Mouse (Mus musculus): ENCODE results near the gene Nhs. TPM values are rescaled to one million over a fixed set of nuclear protein-coding genes. Genes with fewer than 3 reads are reported as not detected.

Gene Nhs
- polyA plus RNA-seq, 1 experiment, result not detected

- no peak overlapping the region for H3K27ac ChIP-seq (replicated peaks; ENCODE audit: low read depth, low read length)
- no peak overlapping the region for H3K4me3 ChIP-seq (ENCODE audit: insufficient read depth, low read depth, low read length)
- H3K4me1 ChIP-seq (ENCODE audit: control insufficient read depth, insufficient read depth, insufficient read length, low read length), result 0 out of 2 replicates have a peak, but pooled peaks cover 3% of the 10 kb centered on the region
These were observed 179.6 kb downstream of the Nhs start for GRCm38 (mm10) chrX:161979946-161980345.

GRCm38 (mm10) chrX:161977236-161977841, 182.2 kb downstream of the Nhs start:
- H3K4me3 ChIP-seq (ENCODE audit: insufficient read depth, low read depth, low read length), result no peak overlapping the region
- H3K4me1 ChIP-seq (ENCODE audit: control insufficient read depth, insufficient read depth, insufficient read length, low read length), result 0 out of 2 replicates have a peak, but pooled peaks cover 3% of the 10 kb centered on the region
- H3K27ac ChIP-seq (replicated peaks; ENCODE audit: low read depth, low read length), result no peak overlapping the region

DNA sequence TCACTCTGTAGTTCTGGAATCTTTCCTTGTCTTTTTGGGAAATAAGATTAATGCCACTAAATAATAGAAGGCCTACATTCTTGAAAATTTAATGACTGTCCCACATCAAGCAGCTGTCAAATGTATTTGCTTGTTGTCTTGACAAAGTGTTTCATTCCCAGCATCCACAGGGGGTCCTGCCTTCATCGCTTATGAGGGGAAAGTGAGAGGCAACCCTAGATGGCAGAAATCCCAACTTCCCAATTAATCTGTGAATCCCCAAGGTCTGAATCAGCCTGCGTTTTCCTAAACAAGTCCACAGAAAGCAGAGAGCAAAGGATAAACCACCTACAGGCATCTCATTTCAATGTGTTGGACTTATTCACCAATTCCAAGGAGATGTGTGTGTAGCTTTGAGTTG, 183.2 kb downstream of the Nhs start:
- H3K27ac ChIP-seq (replicated peaks; ENCODE audit: low read depth, low read length), result no peak overlapping the region
- no peak overlapping the region for H3K4me3 ChIP-seq (ENCODE audit: insufficient read depth, low read depth, low read length)
- H3K4me1 ChIP-seq (ENCODE audit: control insufficient read depth, insufficient read depth, insufficient read length, low read length), result 0 out of 2 replicates have a peak, but pooled peaks cover 3% of the 10 kb centered on the region

- H3K4me1 ChIP-seq (ENCODE audit: control insufficient read depth, insufficient read depth, insufficient read length, low read length), result 0 out of 2 replicates have a peak, but pooled peaks cover 3% of the 10 kb centered on the region
- H3K4me3 ChIP-seq (ENCODE audit: insufficient read depth, low read depth, low read length), result no peak overlapping the region
- H3K27ac ChIP-seq (replicated peaks; ENCODE audit: low read depth, low read length), result no peak overlapping the region
These were observed 186.0 kb downstream of the Nhs start for GRCm38 (mm10) chrX:161973572-161973971.

GRCm38 (mm10) chrX:161972723-161973122, 186.8 kb downstream of the Nhs start:
- Histone ChIP-seq H3K27ac (replicated peaks; ENCODE audit: low read depth, low read length) (no peak overlapping the region), H3K4me1 (ENCODE audit: control insufficient read depth, insufficient read depth, insufficient read length, low read length) (0 out of 2 replicates have a peak, but pooled peaks cover 3% of the 10 kb centered on the region), H3K4me3 (ENCODE audit: insufficient read depth, low read depth, low read length) (no peak overlapping the region)

- Histone ChIP-seq H3K27ac (replicated peaks; ENCODE audit: low read depth, low read length) (no peak overlapping the region), H3K4me1 (ENCODE audit: control insufficient read depth, insufficient read depth, insufficient read length, low read length) (no peaks in the 10 kb centered on the region), H3K4me3 (ENCODE audit: insufficient read depth, low read depth, low read length) (no peak overlapping the region)
These were observed 187.5 kb downstream of the Nhs start for GRCm38 (mm10) chrX:161971961-161972502.

- Histone ChIP-seq H3K27ac (replicated peaks; ENCODE audit: low read depth, low read length) (no peak overlapping the region), H3K4me1 (ENCODE audit: control insufficient read depth, insufficient read depth, insufficient read length, low read length) (no peaks in the 10 kb centered on the region), H3K4me3 (ENCODE audit: insufficient read depth, low read depth, low read length) (no peak overlapping the region)
These were observed 188.4 kb downstream of the Nhs start for GRCm38 (mm10) chrX:161971131-161971530.

DNA sequence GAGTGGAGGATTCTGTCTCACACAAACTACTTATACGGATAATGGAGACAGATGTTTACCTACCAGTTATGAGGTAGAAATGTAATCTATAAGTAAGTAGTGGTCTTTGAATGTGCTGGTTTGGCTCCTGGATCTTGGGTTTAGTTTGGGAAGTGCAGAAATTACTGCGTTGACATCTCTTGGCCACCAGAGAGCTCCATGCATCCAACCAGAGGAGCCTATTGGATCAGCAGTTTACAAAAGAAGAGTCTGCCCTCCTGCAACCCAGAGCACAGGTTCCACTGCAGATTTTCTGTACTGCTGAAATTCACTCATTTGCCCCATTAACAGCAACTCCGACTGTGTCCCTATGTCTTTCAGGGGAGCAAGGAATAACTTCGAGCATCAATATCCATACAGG, 191.8 kb downstream of the Nhs start:
- Histone ChIP-seq H3K4me1 (ENCODE audit: control insufficient read depth, insufficient read depth, insufficient read length, low read length) (no peaks in the 10 kb centered on the region), H3K4me3 (ENCODE audit: insufficient read depth, low read depth, low read length) (no peak overlapping the region), H3K27ac (replicated peaks; ENCODE audit: low read depth, low read length) (no peak overlapping the region)

DNA sequence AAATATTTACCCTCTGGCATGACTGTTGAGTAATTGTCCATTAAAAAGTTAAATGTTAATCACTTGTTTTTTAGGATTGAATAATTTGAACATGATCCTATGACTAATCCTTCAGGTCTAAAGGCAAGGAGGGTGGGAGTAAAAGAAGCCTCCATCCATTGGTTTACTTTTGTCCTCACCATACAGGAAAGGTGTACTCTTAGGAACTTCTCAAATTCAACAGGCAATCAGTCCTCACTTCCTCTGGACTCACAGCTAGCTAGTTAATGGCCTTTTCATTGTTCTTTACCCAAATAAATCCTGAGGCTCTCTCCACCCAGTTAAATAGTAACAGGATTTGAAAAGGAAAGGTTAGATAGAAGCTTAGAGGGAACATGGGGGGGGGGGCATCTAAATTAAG, 196.2 kb downstream of the Nhs start:
- H3K27ac ChIP-seq (replicated peaks; ENCODE audit: low read depth, low read length), result no peak overlapping the region
- no peaks in the 10 kb centered on the region for H3K4me1 ChIP-seq (ENCODE audit: control insufficient read depth, insufficient read depth, insufficient read length, low read length)
- no peak overlapping the region for H3K4me3 ChIP-seq (ENCODE audit: insufficient read depth, low read depth, low read length)

DNA sequence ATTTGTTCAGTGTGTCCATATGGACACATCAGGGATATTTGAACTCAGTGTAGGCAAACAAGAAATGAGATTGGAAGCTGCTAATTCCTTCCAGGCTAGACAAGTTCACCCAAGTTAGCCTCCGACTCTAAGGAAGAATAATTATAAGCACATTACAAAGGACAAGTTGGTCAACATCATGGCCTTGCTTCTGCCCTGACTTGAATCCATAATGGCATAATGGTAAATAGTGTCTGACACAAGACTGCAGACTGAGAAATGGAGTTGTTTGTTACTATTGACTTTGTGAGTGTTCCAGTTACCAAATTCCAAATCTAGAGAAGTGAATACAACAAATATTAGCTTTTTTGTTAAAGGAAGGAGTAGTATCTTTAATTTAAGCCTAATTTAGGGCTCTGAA, 196.7 kb downstream of the Nhs start:
- H3K4me3 ChIP-seq (ENCODE audit: insufficient read depth, low read depth, low read length), result no peak overlapping the region
- H3K27ac ChIP-seq (replicated peaks; ENCODE audit: low read depth, low read length), result no peak overlapping the region
- no peaks in the 10 kb centered on the region for H3K4me1 ChIP-seq (ENCODE audit: control insufficient read depth, insufficient read depth, insufficient read length, low read length)

GRCm38 (mm10) chrX:161961756-161962155, 197.8 kb downstream of the Nhs start:
- Histone ChIP-seq H3K4me1 (ENCODE audit: control insufficient read depth, insufficient read depth, insufficient read length, low read length) (no peaks in the 10 kb centered on the region), H3K27ac (replicated peaks; ENCODE audit: low read depth, low read length) (no peak overlapping the region), H3K4me3 (ENCODE audit: insufficient read depth, low read depth, low read length) (no peak overlapping the region)

DNA sequence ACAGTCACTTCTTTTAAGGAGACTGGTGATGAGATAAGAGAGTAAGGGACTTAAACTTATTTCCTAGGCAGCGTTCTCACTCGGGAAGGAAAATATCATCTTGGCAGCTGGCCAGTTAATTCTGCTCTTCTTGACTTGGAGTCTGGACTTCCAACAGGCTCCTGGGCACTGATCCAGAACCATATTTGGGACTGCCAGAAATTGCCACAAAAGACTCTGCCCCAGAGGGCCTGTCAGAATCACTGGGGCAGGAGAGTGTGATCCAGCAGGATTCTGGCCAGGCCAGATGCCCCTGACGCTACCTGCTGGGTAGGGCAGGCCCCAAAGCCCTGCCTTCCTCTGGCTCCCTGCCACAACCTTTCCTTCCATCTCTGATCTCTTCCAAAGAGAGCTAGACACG, 198.4 kb downstream of the Nhs start:
- Histone ChIP-seq H3K4me1 (ENCODE audit: control insufficient read depth, insufficient read depth, insufficient read length, low read length) (no peaks in the 10 kb centered on the region), H3K4me3 (ENCODE audit: insufficient read depth, low read depth, low read length) (no peak overlapping the region), H3K27ac (replicated peaks; ENCODE audit: low read depth, low read length) (no peak overlapping the region)

DNA sequence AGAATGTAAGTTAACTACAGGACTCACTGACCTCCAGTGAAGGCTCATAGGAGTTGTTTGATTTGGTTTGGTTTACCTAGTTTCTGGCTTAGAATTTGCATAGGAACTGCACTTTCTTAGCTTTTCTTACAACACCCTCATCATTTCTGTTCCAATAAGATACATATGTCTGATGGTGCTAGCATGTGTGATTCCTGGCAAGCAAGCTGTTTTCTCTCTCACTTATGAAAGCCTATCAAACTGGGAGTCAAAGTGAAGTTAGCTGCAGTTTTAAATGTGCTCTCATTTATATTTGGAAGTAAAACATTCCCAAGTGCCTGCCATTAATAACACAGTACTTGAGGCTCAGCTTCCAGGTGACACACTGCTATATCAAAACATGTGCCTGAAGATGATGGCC, 207.2 kb downstream of the Nhs start:
- no peak overlapping the region for H3K27ac ChIP-seq (replicated peaks; ENCODE audit: low read depth, low read length)
- H3K4me3 ChIP-seq (ENCODE audit: insufficient read depth, low read depth, low read length), result no peak overlapping the region
- no peaks in the 10 kb centered on the region for H3K4me1 ChIP-seq (ENCODE audit: control insufficient read depth, insufficient read depth, insufficient read length, low read length)

- no peak overlapping the region for H3K27ac ChIP-seq (replicated peaks; ENCODE audit: low read depth, low read length)
These were observed 216.3 kb downstream of the Nhs start for GRCm38 (mm10) chrX:161943098-161943680.

DNA sequence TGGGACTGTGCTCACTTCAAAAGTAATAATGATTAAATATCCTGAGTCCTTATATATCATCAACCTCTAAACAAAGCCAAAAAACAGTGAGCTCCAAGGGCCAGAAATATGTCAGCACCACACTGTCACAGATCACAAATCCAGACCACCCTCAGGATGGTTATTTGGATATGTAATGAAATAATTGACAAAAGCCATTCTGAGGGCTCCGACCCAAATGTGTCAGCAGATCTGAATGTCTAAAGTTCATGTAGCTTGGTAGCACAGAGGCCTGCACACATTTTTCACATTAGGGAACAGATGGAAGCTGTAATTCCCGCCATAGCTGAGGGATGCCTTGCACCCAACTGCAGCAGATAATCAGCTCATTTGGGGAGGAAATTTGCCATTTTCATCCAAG, 218.8 kb downstream of the Nhs start:
- Histone ChIP-seq H3K4me1 (ENCODE audit: control insufficient read depth, insufficient read depth, insufficient read length, low read length) (no peaks in the 10 kb centered on the region), H3K27ac (replicated peaks; ENCODE audit: low read depth, low read length) (no peak overlapping the region), H3K4me3 (ENCODE audit: insufficient read depth, low read depth, low read length) (no peak overlapping the region)

More at GRCm38 (mm10) chrX:161943098-161943680, 216.3 kb downstream of the Nhs start:
- Histone ChIP-seq H3K4me1 (ENCODE audit: control insufficient read depth, insufficient read depth, insufficient read length, low read length) (no peaks in the 10 kb centered on the region), H3K4me3 (ENCODE audit: insufficient read depth, low read depth, low read length) (no peak overlapping the region)

DNA sequence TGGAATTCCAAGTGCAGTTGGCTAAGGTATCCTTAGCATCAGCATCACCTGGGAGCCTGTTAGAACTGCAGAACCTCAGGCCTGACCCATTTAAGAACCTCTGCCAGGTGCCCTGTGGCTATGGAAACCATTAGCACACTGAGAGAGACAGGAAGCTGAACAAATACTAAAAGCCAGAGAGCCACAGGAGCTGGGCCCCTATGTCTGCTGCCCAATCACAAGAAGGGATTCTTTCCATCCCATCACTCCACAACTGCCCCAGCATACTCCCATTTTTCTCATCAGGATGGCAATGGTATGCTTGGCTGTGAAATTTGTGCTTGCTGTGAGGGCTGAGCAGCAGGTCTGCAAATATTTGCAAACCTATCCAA, 232.9 kb downstream of the Nhs start:
- no peak overlapping the region for H3K4me3 ChIP-seq (ENCODE audit: insufficient read depth, low read depth, low read length)
- H3K4me1 ChIP-seq (ENCODE audit: control insufficient read depth, insufficient read depth, insufficient read length, low read length), result no peaks in the 10 kb centered on the region
- no peak overlapping the region for H3K27ac ChIP-seq (replicated peaks; ENCODE audit: low read depth, low read length)

Data from brown adipose tissue, adult 24 weeks (tissue).